Mouse (Mus musculus) lung, postnatal 14 days (tissue): ENCODE data around the gene Ttc28.
A peak's percentile ranks its signal among the peaks of the same experiment; 100 is the strongest.

Experiments used
- DNase-seq: peaks from one replicate; pipeline ENCODE4 v3.0.0; 2021

The Ttc28 gene

GRCm38 (mm10) chr5:111179651-111180050, 300.0 kb downstream of the Ttc28 start:
- no peak for DNase-seq

- no peak for DNase-seq
Observed at GRCm38 (mm10) chr5:111180091-111181053, 300.8 kb downstream of the Ttc28 start.

- no peak for DNase-seq
Observed at GRCm38 (mm10) chr5:111181204-111181912, 301.8 kb downstream of the Ttc28 start.

- no peak for DNase-seq
Observed at GRCm38 (mm10) chr5:111186600-111186999, 307.0 kb downstream of the Ttc28 start.

GRCm38 (mm10) chr5:111191972-111192371, 312.4 kb downstream of the Ttc28 start:
- DNase-seq: no peak

- no peak for DNase-seq
Observed at GRCm38 (mm10) chr5:111194829-111195228, 315.2 kb downstream of the Ttc28 start.

- DNase-seq: no peak
Observed at GRCm38 (mm10) chr5:111195488-111196485, 316.2 kb downstream of the Ttc28 start.

- DNase-seq: no peak
Observed at GRCm38 (mm10) chr5:111197727-111198126, 318.1 kb downstream of the Ttc28 start.

GRCm38 (mm10) chr5:111200167-111200840, 320.7 kb downstream of the Ttc28 start:
- DNase-seq: no peak

- peak; percentile 63 for DNase-seq
Observed at GRCm38 (mm10) chr5:111200915-111201610, 321.5 kb downstream of the Ttc28 start.

GRCm38 (mm10) chr5:111204221-111204620, 324.6 kb downstream of the Ttc28 start:
- no peak for DNase-seq

GRCm38 (mm10) chr5:111204976-111205586, 325.5 kb downstream of the Ttc28 start:
- DNase-seq: no peak

GRCm38 (mm10) chr5:111205817-111206216, 326.2 kb downstream of the Ttc28 start:
- DNase-seq: no peak

- DNase-seq: peak; percentile 78
Observed at GRCm38 (mm10) chr5:111207924-111208659, 328.5 kb downstream of the Ttc28 start.

GRCm38 (mm10) chr5:111208660-111208969, 329.0 kb downstream of the Ttc28 start:
- DNase-seq: peak; percentile 62

- DNase-seq: no peak
Observed at GRCm38 (mm10) chr5:111213935-111214450, 334.4 kb downstream of the Ttc28 start.

- no peak for DNase-seq
Observed at GRCm38 (mm10) chr5:111214890-111215289, 335.3 kb downstream of the Ttc28 start.

GRCm38 (mm10) chr5:111215722-111216121, 336.1 kb downstream of the Ttc28 start:
- DNase-seq: no peak

- no peak for DNase-seq
Observed at GRCm38 (mm10) chr5:111216166-111216565, 336.6 kb downstream of the Ttc28 start.
